Mouse (Mus musculus) E14TG2a.4 (cell line): ENCODE measurements around the gene Trmt1.

Experiments
- CTCF ChIP-seq: conservative IDR thresholded peaks from 2 replicates; pipeline ENCODE4 v1.5.1; 2014; ENCODE audit warnings: low read length
- NANOG ChIP-seq: IDR thresholded peaks from 2 replicates; pipeline ENCODE4 v1.6.1; 2014; ENCODE audit warnings: borderline replicate concordance, low read length, mixed read lengths
- POU5F1 ChIP-seq: IDR thresholded peaks from 2 replicates; pipeline ENCODE4 v1.6.1; 2014; ENCODE audit warnings: low read length, borderline replicate concordance

- TF ChIP-seq CTCF (no peak), POU5F1 (no peak), NANOG (no peak)
These were observed 25.2 kb upstream of the Trmt1 start for GRCm38 (mm10) chr8:84660819-84661457.
